Mouse (Mus musculus) midbrain, embryonic 12.5 days (tissue): ENCODE measurements around the gene Rab25. TPM values are rescaled to one million over a fixed set of nuclear protein-coding genes. Genes with fewer than 3 reads are reported as not detected.

Experiments
- ATAC-seq: fragments of 200-750 bp; cut with Nextera tagmentation; 2 replicates; pipeline ENCODE4 v1.8.0; 2017; ENCODE audit warnings: low read depth, moderate TSS enrichment, moderate library complexity; ENCODE audit not compliant: low FRiP score
- H3K27ac ChIP-seq: fragments of 300-500 bp; sonication (generic); replicated peaks from 2 replicates; pipeline ENCODE4 v1.5.1; 2016; ENCODE audit warnings: mild to moderate bottlenecking
- H3K27me3 ChIP-seq: fragments of 300-500 bp; sonication (generic); 2 replicates; pipeline ENCODE4 v1.6.1; 2016; ENCODE audit warnings: mild to moderate bottlenecking
- H3K36me3 ChIP-seq: fragments of 300-500 bp; sonication (generic); 2 replicates; pipeline ENCODE4 v1.6.1; 2016
- H3K4me1 ChIP-seq: fragments of 300-500 bp; sonication (generic); 2 replicates; pipeline ENCODE4 v1.6.1; 2016
- H3K4me2 ChIP-seq: fragments of 300-500 bp; sonication (generic); replicated peaks from 2 replicates; pipeline ENCODE4 v1.6.1; 2016; ENCODE audit warnings: mild to moderate bottlenecking, moderate library complexity
- H3K4me3 ChIP-seq: fragments of 300-500 bp; sonication (generic); 2 replicates; pipeline ENCODE4 v1.5.1; 2016; ENCODE audit warnings: mild to moderate bottlenecking
- H3K9ac ChIP-seq: fragments of 300-500 bp; sonication (generic); replicated peaks from 2 replicates; pipeline ENCODE4 v1.6.1; 2016; ENCODE audit warnings: mild to moderate bottlenecking, moderate library complexity
- H3K9me3 ChIP-seq: fragments of 300-500 bp; sonication (generic); 2 replicates; pipeline ENCODE4 v1.6.1; 2016; ENCODE audit warnings: mild to moderate bottlenecking
- WGBS: fragments of 180-500 bp; shearing (Covaris S2); methylation state at CpG from one replicate; pipeline ENCODE4 v1.1.7; 2016; 5-methylcytosine and 5-hydroxymethylcytosine counted together
- polyA plus RNA-seq: library from polyadenylated mRNA; unstranded; fragments of >200 nt; fragmentation: Nextera tagmentation; extraction: Ambion mirVana; gene quantifications from 2 replicates; pipeline ENCODE4 v1.2.1, GENCODE M21; 2016

The Rab25 gene
- polyA plus RNA-seq, 1 experiment from 2014 or later, result 0.47 TPM

DNA sequence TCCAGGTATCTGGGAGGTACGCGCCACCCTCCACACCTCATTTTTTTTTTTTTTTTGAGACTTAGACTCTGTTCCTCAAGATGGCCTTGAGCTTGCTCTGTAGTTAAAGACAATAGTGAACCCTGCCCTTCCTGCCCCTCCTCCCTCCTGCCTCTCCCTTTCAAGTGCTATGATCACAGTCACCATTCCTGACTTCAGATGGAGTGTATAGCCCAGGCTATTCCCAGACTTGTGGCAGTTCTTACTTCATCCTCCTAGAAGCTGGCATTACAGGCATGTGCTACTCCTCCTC, 33.1 kb downstream of the Rab25 start:
- Histone ChIP-seq H3K9ac (no peak overlapping the region), H3K4me2 (no peak overlapping the region), H3K4me3 (no peak overlapping the region), H3K27ac (no peak overlapping the region), H3K36me3 (no peaks in the 10 kb centered on the region), H3K27me3 (peaks cover 5% of the 10 kb centered on the region; the same call in 1 of the 2 replicates), H3K9me3 (no peaks in the 10 kb centered on the region), H3K4me1 (peaks cover 32% of the 10 kb centered on the region)
- no peak for ATAC-seq
- 93% methylated on average over 2 of the region's 2 CpGs for WGBS

DNA sequence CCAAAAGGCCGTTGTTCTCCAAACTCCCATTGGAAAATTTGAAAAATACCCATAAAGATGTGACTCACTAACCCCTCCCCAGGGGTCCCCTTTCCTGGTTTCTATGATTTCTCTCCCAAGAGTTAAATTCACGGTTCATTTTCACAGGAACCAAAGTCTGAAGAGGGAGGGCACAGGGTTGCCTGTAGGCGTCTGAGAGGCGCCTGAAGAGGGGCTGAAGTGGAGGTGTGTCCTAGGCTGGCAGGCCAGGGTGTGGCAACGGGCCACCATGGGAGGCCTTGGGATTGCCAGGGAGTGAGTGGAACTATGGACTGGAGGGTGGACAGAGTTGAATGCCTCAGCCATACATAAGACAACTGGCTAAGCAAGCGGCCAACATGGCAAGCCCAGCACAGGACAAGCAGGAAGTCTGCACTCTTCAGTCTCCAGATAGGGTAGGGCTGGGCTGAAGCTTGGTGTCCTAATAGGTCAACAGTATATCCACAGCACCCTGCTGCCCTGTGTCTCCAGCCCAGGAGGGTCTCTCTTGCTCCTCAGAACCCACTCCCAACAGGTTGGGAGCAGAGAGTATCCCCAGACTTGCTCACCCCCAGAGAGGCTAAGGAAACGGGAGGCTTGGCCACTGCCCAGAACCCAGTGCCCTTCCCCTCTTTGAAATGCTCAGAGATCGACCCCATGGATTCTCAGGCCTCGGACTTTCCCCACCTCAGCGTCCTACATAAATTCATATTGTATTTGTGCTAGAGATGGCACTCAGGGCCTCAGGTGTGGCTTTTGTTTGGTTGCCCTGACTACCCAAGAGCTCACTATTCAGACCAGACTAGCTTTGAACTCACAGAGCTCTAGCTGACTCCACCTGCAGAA, 33.6 kb downstream of the Rab25 start:
- no peak for ATAC-seq
- no peaks in the 10 kb centered on the region for H3K9me3 ChIP-seq
- peaks cover 5% of the 10 kb centered on the region; the same call in 1 of the 2 replicates for H3K27me3 ChIP-seq
- H3K27ac ChIP-seq, result no peak overlapping the region
- H3K4me2 ChIP-seq, result no peak overlapping the region
- no peak overlapping the region for H3K9ac ChIP-seq
- 88% methylated on average over 10 of the region's 10 CpGs for WGBS
- H3K4me3 ChIP-seq, result no peak overlapping the region
- no peaks in the 10 kb centered on the region for H3K36me3 ChIP-seq
- peaks cover 37% of the 10 kb centered on the region for H3K4me1 ChIP-seq

DNA sequence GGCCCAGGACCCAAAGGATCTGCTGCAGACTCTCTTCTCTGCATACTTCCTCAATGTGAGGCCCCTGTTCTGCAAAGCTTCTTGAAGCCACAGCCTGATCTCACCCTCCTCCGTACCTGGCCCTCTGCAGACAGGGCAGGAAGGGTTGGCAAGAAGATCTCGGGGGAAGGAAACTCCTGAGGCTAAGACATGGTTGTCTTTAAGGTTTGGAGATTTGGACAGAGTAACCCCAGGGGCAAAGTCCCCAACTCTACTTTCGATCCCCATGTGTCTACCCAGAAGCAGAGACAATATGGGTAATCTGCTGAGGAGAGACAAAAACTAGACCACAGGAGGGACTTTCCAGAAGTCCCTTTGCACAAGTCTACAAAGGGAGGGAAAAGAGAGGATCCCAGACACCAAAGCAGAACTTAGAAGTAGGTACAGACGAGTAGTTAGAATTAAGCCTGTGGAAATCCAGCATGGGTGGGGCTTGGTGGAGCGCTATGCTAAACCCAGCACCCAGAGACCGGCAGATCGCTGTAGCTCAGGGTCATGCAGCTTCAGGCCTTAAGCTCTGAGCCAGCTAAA, 34.5 kb downstream of the Rab25 start:
- ATAC-seq, result no peak
- H3K4me2 ChIP-seq, result no peak overlapping the region
- no peak overlapping the region for H3K4me3 ChIP-seq
- H3K9me3 ChIP-seq, result no peaks in the 10 kb centered on the region
- H3K27ac ChIP-seq, result no peak overlapping the region
- H3K9ac ChIP-seq, result no peak overlapping the region
- peaks cover 41% of the 10 kb centered on the region for H3K4me1 ChIP-seq
- no peaks in the 10 kb centered on the region for H3K36me3 ChIP-seq
- WGBS, result 78% methylated on average over 7 of the region's 7 CpGs
- H3K27me3 ChIP-seq, result peaks cover 5% of the 10 kb centered on the region; the same call in 1 of the 2 replicates

DNA sequence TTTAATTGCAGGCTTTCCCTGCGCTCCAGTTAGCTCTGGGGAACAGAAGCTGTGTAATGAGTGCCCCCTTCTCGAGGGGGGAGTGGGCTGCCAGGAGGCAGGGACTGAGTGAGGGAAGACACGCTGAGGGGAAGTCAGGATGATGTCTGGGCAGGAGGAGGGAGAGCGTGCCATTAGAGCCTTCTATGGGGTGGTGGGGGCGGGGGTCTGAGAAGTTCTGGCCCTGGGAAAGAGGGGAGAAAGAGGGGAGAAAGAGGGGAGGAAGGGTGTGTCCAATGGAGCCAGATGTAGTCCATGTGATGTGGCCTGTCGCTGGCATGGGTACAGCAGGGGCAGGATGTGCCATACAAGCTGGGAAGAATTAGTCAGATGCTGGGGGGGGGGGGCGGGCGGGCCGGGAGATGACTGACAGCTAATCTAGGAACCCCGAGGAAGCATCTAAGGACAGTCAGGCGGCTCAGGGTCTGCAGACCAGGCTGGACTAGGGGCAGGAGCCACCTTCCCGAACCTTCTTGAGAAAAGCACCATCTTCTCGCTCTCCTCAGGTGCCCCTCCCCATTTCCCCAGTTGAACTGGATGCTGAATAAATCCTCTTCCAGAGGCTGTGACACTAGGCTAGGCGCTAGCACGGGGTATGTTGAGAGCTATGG, 35.1 kb downstream of the Rab25 start:
- H3K9ac ChIP-seq, result no peak overlapping the region
- peaks cover 41% of the 10 kb centered on the region for H3K4me1 ChIP-seq
- no peak overlapping the region for H3K4me2 ChIP-seq
- 49% methylated on average over 13 of the region's 15 CpGs for WGBS
- no peaks in the 10 kb centered on the region for H3K36me3 ChIP-seq
- H3K27ac ChIP-seq, result no peak overlapping the region
- H3K4me3 ChIP-seq, result no peak overlapping the region
- ATAC-seq, result no peak
- H3K9me3 ChIP-seq, result no peaks in the 10 kb centered on the region
- peaks cover 5% of the 10 kb centered on the region; the same call in 1 of the 2 replicates for H3K27me3 ChIP-seq

DNA sequence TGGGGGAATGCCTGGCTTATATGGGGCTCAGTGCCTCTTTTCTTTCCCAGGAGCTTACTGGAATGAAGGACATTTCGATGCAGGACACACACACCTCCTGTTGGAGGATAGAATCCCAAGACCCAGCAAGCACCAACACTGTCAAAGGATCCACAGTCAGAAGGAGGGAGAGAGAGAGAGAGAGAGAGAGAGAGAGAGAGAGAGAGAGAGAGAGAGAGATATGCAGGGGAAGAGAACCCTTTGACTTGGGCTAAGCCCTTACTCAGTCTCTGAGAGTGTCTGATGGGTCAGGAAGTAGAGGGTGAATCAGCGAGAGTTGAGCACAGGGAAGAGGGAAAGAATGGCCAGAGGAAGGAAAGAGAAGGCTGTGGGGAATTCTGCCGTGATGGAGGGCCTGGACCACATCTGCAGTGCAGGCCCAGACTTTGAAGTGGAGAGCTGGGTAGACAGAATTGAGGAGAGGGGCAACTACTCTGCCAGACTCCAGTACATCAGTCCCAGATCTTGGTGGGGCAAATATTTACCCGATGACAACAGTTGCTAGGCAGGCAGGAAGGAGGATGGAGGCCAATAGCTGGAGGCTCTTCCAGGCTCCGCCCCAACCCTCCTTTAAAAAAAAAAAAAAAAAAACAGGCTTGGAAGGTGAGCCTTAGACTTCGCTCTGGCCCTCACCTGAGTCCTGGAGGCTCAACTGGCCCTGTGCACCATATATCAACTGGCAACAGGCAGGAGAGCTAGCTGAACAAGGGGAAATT, 35.8 kb downstream of the Rab25 start:
- H3K9ac ChIP-seq, result 0 out of 2 replicates have a peak overlapping the region, but pooled peaks have one; percentile 4
- peaks cover 8% of the 10 kb centered on the region; the same call in 1 of the 2 replicates for H3K27me3 ChIP-seq
- WGBS, result 43% methylated on average over 6 of the region's 6 CpGs
- no peak overlapping the region for H3K4me2 ChIP-seq
- no peak overlapping the region for H3K4me3 ChIP-seq
- H3K27ac ChIP-seq, result no peak overlapping the region
- H3K4me1 ChIP-seq, result peaks cover 41% of the 10 kb centered on the region
- ATAC-seq, result no peak
- no peaks in the 10 kb centered on the region for H3K9me3 ChIP-seq
- no peaks in the 10 kb centered on the region for H3K36me3 ChIP-seq

DNA sequence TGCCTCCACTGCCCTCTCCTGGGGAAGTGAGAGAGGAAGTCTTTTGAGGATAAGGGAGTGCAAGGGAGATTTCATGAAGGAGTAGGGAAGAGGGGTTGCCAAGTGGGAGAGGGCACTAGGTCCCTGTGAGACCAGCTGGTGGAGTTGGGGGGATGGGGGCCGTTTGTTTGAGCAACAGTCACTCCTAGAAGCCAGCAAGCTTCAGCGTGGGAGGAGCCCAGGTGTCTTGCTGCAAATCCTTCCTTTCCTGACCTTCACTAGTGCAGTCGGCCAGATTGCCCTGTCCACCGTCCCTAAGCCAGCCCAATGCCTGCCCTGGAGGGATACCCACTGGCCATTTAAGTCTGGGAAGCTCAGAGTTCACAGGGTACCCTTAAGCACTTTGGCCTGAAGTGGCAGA, 36.5 kb downstream of the Rab25 start:
- Histone ChIP-seq H3K36me3 (no peaks in the 10 kb centered on the region), H3K4me1 (peaks cover 41% of the 10 kb centered on the region), H3K4me3 (no peak overlapping the region), H3K9me3 (no peaks in the 10 kb centered on the region), H3K4me2 (no peak overlapping the region), H3K27me3 (peaks cover 13% of the 10 kb centered on the region), H3K9ac (no peak overlapping the region), H3K27ac (no peak overlapping the region)
- WGBS, result 66% methylated on average over 4 of the region's 4 CpGs
- no peak for ATAC-seq

DNA sequence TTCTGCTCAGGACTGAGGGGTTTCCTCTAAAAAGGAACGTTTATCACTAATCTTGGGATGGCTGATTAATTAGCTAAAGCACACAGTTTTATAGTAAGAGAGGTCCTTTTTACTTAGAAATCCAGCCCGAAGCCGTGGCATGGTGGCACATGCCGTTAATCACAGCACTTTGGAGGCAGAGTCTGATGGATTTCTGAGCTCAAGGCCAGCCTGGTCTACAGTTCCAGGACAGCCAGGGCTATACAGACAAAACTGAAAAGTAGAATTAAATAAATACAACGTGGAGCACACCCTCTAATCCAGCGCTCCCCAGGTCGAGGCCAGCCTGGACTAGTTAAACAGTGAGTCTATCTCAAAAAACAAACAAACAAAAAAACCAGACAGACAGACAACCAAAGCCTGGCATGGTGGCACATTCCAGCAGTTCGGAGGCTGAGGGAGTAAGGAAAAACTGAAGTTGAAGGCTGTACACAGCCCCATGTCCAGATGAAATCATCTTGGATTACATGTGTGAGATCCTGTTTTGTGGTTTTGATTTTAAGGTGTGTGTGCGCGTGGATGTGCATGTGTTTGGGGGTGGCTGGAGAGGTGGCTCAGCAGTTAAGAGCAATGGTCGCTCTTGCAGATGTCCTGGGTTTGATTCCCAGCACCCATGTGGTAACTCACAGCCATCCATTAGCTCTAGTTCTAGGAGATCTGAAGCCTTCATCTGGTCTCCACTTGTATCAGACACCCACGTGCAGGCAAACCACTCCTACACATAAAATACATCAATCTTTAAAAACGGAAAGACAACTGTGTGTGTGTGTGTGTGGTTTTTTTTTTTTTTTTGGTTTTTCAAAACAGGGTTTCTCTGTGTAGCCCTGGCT, 37.4 kb downstream of the Rab25 start:
- WGBS, result 55% methylated on average over 13 of the region's 13 CpGs
- peaks cover 41% of the 10 kb centered on the region for H3K4me1 ChIP-seq
- H3K9ac ChIP-seq, result 0 out of 2 replicates have a peak overlapping the region, but pooled peaks have one; percentile 40
- H3K4me2 ChIP-seq, result peak overlapping the region; percentile 56
- peak overlapping the region; percentile 87 for H3K27ac ChIP-seq
- no peaks in the 10 kb centered on the region for H3K9me3 ChIP-seq
- no peaks in the 10 kb centered on the region for H3K36me3 ChIP-seq
- peak overlapping the region; percentile 35 for H3K4me3 ChIP-seq
- no peak for ATAC-seq
- peaks cover 13% of the 10 kb centered on the region for H3K27me3 ChIP-seq

DNA sequence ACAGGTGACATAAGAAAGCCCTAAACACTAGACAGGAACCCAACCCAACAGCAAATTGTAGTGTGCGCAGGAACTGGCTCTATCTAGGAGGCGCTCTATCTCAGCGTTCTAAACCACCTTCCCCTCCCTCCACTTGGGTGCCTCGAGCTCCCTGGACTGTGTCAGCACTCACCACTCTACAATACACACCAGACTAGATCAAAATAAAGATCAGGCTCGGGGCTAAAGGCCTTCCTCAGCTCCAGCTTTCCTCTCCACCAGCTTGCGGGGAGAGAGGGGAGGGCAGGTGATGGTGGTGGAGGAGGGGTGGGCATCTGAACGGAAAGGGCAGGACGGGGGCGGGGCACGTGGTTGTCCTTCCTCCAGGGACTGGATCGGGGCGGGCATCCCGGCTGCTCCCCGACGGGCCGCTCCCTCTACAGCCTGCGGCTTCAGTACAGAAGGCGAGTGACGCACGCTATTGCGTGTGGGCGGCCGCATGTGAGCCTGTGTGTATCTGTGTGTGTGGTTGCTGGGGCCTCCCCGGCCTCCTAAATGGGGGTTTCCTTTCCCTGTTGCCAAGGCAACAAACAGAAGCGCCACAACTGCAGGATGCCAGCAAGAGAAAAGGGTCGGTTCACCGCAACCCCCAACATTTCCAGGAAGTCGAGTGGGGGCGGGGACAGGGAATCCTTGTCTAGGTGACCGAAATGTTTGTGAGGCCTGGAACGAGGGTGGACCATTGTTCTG, 38.2 kb downstream of the Rab25 start, which contains the start of gene Lmna:
TSS of gene Lmna (minus strand) at position 265 of the 729 bp plus-strand sequence.
- H3K9me3 ChIP-seq, result no peaks in the 10 kb centered on the region
- H3K4me3 ChIP-seq, result peak within 1 kb of the TSS; percentile 35
- H3K4me1 ChIP-seq, result peaks cover 41% of the 10 kb centered on the region
- 3% methylated on average over 31 of the region's 31 CpGs for WGBS
- no peaks in the 10 kb centered on the region for H3K36me3 ChIP-seq
- peak within 1 kb of the TSS; percentile 56 for H3K4me2 ChIP-seq
- H3K27me3 ChIP-seq, result peaks cover 16% of the 10 kb centered on the region
- peak within 1 kb of the TSS; percentile 87 for H3K27ac ChIP-seq
- ATAC-seq, result peak; percentile 98
- peak within 1 kb of the TSS; percentile 40 for H3K9ac ChIP-seq

DNA sequence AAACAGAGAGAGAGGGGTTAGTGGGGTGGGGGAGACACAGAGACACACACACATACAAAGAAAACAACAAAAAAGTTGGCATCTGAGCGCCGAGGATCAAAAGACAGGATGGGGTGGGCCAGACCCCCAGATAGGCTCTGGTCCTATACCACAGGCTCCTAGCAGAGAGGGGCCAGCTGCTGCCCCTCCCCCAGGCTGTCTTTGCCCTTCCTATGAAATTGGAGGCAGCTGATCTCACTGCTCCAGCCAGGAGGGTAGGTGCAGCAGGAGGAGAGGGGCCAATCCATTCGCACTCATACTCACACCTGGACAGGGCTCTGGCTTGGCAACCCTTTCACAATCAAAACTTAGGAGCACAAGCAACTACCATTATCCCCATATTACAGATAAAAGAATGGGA, 38.9 kb downstream of the Rab25 start:
- Histone ChIP-seq H3K9ac (no peak overlapping the region; the same call in 1 of the 2 replicates), H3K36me3 (no peaks in the 10 kb centered on the region), H3K27ac (peak overlapping the region; percentile 87), H3K27me3 (peaks cover 20% of the 10 kb centered on the region), H3K4me1 (peaks cover 41% of the 10 kb centered on the region), H3K4me3 (peak overlapping the region; percentile 35), H3K9me3 (no peaks in the 10 kb centered on the region), H3K4me2 (peak overlapping the region; percentile 56)
- 0 out of 2 replicates have a peak, but pooled peaks have one; percentile 0 for ATAC-seq
- 72% methylated on average over 3 of the region's 3 CpGs for WGBS

DNA sequence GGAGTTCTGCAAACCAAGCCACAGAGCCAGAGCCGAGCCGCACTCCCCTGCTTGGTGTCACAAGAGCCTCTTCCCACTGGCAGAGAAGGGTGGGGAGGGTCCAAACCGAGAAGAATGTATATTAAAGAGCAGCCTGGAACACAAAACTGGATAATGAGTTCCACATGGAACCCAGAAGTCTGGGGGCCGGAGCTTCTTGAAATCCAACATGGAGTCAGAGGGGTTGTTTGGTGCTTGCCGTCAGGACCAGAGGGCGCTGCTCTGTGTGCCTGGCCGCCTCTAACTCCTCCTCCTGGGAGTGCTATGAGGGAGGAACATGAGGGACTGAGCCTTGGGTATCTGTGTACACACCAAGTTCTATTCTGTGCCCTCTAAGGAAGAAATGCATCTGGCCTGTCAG, 42.3 kb downstream of the Rab25 start:
- WGBS, result 53% methylated on average over 7 of the region's 7 CpGs
- no peak for ATAC-seq
- Histone ChIP-seq H3K27ac (no peak overlapping the region), H3K4me1 (peaks cover 41% of the 10 kb centered on the region), H3K36me3 (no peaks in the 10 kb centered on the region), H3K9me3 (no peaks in the 10 kb centered on the region), H3K4me2 (no peak overlapping the region), H3K4me3 (no peak overlapping the region), H3K9ac (no peak overlapping the region), H3K27me3 (peaks cover 50% of the 10 kb centered on the region)
